Mouse (Mus musculus) liver, embryonic 13.5 days (tissue): ENCODE data around the gene Tfap2a. TPM values are rescaled to one million over a fixed set of nuclear protein-coding genes. Genes with fewer than 3 reads are reported as not detected.

Source experiments
- ATAC-seq: fragments of 200-750 bp; cut with Nextera tagmentation; 2 replicates; pipeline ENCODE4 v1.8.0; 2017; ENCODE audit warnings: low read depth, mild to moderate bottlenecking, moderate number of reproducible peaks, moderate library complexity
- DNase-seq: peaks from one replicate; pipeline ENCODE4 v3.0.0; 2022
- H3K27ac ChIP-seq: fragments of 300-500 bp; sonication (generic); 2 replicates; pipeline ENCODE4 v1.5.1; 2015; ENCODE audit warnings: moderate library complexity, mild to moderate bottlenecking, inconsistent platforms
- H3K27me3 ChIP-seq: fragments of 300-500 bp; sonication (generic); 2 replicates; pipeline ENCODE4 v1.6.1; 2015; ENCODE audit warnings: mild to moderate bottlenecking, inconsistent platforms
- H3K36me3 ChIP-seq: fragments of 300-500 bp; sonication (generic); 2 replicates; pipeline ENCODE4 v1.6.1; 2015; ENCODE audit warnings: mild to moderate bottlenecking, inconsistent platforms
- H3K4me1 ChIP-seq: fragments of 300-500 bp; sonication (generic); replicated peaks from 2 replicates; pipeline ENCODE4 v1.6.1; 2015; ENCODE audit warnings: inconsistent platforms
- H3K4me2 ChIP-seq: fragments of 300-500 bp; sonication (generic); 2 replicates; pipeline ENCODE4 v1.6.1; 2015; ENCODE audit warnings: inconsistent platforms, mild to moderate bottlenecking, moderate library complexity
- H3K4me3 ChIP-seq: fragments of 300-500 bp; sonication (generic); replicated peaks from 2 replicates; pipeline ENCODE4 v1.5.1; 2015; ENCODE audit warnings: mild to moderate bottlenecking, inconsistent platforms
- H3K9ac ChIP-seq: fragments of 300-500 bp; sonication (generic); 2 replicates; pipeline ENCODE4 v1.6.1; 2015; ENCODE audit warnings: mild to moderate bottlenecking, inconsistent platforms
- H3K9me3 ChIP-seq: fragments of 300-500 bp; sonication (generic); replicated peaks from 2 replicates; pipeline ENCODE4 v1.6.1; 2016; ENCODE audit warnings: inconsistent platforms
- WGBS: fragments of 180-500 bp; shearing (Covaris S2); methylation state at CpG from one replicate; pipeline ENCODE4 v1.1.7; 2015; ENCODE audit not compliant: insufficient replicate concordance; 5-methylcytosine and 5-hydroxymethylcytosine counted together
- polyA plus RNA-seq: library from polyadenylated mRNA; unstranded; fragments of >200 nt; fragmentation: Nextera tagmentation; extraction: Ambion mirVana; gene quantifications from 2 replicates; pipeline ENCODE4 v1.2.1, GENCODE M21; 2015

Gene Tfap2a
- polyA plus RNA-seq, 1 experiment from 2014 or later = not detected

DNA sequence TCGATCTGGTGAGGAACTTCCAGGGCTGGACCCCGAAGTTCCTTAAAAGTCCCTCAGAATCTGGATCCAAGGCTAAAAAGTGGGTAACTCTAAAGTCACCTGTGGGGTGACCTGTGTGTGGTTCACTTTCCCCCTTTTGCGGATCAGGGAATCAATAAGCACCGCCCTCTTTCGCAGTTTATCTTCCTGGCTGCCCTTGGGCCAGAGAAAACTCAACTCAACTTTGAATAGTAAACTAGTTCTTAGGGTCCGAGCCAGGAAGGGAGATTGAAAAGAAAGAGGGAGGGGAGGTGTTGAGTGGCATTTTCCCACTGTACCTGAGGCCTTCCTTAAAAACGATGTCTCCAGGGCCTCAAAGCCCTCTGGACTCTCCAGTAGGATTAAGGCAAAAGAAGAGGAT, 3.3 kb upstream of the Tfap2a start:
- no peak overlapping the region for H3K27ac ChIP-seq
- H3K4me2 ChIP-seq = no peak overlapping the region
- H3K9me3 ChIP-seq = no peaks in the 10 kb centered on the region
- no peak overlapping the region for H3K9ac ChIP-seq
- H3K4me1 ChIP-seq = no peaks in the 10 kb centered on the region
- no peaks in the 10 kb centered on the region for H3K36me3 ChIP-seq
- 2% methylated on average over 7 of the region's 7 CpGs for WGBS
- DNase-seq = no peak
- H3K27me3 ChIP-seq = peaks cover 100% of the 10 kb centered on the region
- no peak overlapping the region for H3K4me3 ChIP-seq
- ATAC-seq = no peak

DNA sequence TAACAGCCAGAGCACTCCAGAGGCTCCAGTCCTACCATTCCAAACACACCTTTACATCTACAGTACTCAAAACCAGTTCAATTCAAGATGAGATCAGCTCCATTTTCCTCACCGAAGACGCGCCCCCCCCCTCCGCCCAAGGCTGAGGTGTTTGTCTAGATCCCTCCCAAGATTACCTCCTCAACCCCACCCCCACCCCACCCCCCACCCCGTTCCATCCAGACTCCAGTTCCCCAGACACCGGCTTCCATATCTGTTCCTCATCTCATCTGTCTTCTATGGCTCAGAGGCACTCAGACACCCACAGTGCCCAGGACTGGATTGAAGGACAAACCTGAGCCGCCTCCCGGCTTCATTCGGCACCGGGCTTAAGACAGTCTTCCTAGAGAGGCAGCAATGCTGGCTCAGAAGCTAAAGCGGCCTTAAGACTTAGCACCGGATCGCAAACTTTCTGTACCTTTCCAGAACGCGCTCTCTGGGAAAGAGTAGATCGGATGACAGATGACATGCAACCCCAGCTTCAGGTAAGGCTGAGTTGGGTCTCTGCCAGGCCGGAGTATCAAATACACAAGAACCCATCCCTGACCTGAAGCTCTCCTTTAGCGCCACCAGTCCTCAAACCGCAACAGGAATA, 2.7 kb upstream of the Tfap2a start:
- Histone ChIP-seq H3K9me3 (no peaks in the 10 kb centered on the region), H3K27ac (no peak overlapping the region), H3K4me2 (no peak overlapping the region), H3K9ac (no peak overlapping the region), H3K4me1 (0 out of 2 replicates have a peak, but pooled peaks cover under 1% of the 10 kb centered on the region), H3K4me3 (no peak overlapping the region), H3K36me3 (no peaks in the 10 kb centered on the region), H3K27me3 (peaks cover 100% of the 10 kb centered on the region)
- no peak for ATAC-seq
- WGBS = 3% methylated on average over 19 of the region's 19 CpGs
- no peak for DNase-seq

DNA sequence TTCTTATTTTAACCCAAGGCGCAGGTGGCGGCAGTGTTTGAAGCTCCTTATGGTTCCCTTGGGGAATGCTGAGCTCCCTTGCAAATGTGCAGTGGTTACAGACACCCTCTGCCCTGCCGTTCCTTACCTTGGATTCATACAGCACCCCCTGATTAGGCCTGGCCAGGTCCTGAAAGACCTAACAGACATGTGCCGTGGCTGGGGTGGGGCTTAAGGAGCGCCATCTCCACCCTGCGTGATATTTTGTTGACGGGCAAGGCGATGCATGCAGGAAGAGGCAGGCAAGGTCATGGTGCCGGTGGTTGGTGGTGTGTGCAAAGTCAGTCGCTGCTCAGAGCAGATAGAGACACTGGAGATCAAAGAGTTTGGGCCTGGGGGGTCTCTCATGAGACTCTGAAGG, 1.7 kb upstream of the Tfap2a start:
- no peak overlapping the region for H3K4me3 ChIP-seq
- 6% methylated on average over 10 of the region's 10 CpGs for WGBS
- peaks cover 100% of the 10 kb centered on the region for H3K27me3 ChIP-seq
- H3K9me3 ChIP-seq = no peaks in the 10 kb centered on the region
- no peak overlapping the region for H3K9ac ChIP-seq
- no peak overlapping the region for H3K4me2 ChIP-seq
- DNase-seq = no peak
- ATAC-seq = no peak
- H3K36me3 ChIP-seq = no peaks in the 10 kb centered on the region
- no peak overlapping the region for H3K27ac ChIP-seq
- 0 out of 2 replicates have a peak, but pooled peaks cover 6% of the 10 kb centered on the region for H3K4me1 ChIP-seq

DNA sequence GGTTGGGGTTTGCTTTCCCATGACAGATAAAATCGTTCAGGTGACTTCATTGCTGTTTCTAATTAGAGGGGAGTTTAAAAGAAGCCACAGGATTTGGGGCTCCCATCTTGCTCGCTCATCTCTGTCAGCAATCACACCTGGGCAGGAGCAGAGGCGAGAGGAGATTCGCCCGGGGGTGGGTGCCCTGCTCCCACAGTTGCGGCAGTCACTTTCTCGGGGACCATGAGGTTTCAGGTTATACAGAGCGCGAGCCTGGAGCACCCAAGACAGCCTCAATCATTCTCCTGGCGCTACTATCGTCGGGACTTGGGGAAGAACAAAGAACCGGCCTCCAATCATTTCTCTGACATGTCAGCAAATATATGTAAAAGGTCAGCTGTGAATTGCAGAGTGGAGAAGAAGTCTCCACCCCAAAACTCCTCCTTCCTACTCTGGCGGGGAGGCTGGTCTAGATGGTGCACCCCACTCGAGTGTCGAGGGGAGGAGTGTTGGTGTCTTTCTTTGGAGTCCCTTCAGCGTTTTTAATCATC, 1.0 kb upstream of the Tfap2a start:
- Histone ChIP-seq H3K4me3 (no peak overlapping the region), H3K27me3 (peaks cover 100% of the 10 kb centered on the region), H3K9me3 (no peaks in the 10 kb centered on the region), H3K4me1 (0 out of 2 replicates have a peak, but pooled peaks cover 6% of the 10 kb centered on the region), H3K4me2 (no peak overlapping the region), H3K27ac (no peak overlapping the region), H3K36me3 (no peaks in the 10 kb centered on the region), H3K9ac (no peak overlapping the region)
- ATAC-seq = no peak
- no peak for DNase-seq
- 3% methylated on average over 17 of the region's 17 CpGs for WGBS

DNA sequence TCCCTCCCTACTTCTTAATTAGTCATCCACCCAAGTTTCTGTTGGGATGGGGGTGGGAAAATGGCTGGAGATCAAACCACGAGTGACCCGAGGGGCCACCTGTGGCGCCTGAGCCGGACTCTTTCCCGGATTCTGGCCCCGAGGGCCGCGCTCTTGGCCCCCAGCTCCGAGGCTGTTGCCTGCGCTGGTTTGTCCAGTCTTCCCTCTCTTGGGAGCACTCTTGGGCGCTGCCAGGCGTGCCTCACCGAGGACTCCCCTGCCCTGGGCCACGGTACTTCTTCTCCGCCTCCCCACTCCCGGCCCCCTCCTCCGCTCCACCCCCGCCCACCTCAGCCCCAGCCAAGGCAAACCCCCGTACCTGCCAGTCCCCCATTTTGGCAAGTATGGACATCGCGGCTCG, 415 bp downstream of the Tfap2a start:
- Histone ChIP-seq H3K27ac (no peak overlapping the region), H3K36me3 (no peaks in the 10 kb centered on the region), H3K9ac (no peak overlapping the region), H3K4me2 (no peak overlapping the region), H3K9me3 (no peaks in the 10 kb centered on the region), H3K4me3 (no peak overlapping the region), H3K27me3 (peaks cover 100% of the 10 kb centered on the region), H3K4me1 (0 out of 2 replicates have a peak, but pooled peaks cover 8% of the 10 kb centered on the region)
- ATAC-seq = no peak
- WGBS = 4% methylated on average over 17 of the region's 22 CpGs
- DNase-seq = no peak

DNA sequence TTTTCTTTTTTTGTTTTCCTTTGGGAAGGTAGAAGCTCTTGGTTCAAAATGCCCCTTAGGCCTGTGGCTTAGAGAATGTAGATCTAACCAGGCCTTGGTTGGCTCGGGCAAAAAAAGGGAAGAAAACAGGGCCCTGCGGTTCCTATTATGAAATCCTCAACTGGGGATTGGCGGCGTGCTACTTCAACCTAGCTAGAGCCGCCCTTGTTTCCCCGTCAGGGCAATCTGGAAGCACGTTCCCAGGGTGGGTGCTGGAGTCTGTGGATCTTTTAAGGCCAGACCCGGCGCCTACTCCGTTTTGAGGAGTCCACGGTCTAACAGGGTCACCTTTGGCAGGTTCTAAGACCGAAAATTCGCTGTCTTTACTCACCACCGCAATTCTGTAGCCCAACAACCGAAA, 1.1 kb downstream of the Tfap2a start:
- Histone ChIP-seq H3K9ac (no peak overlapping the region), H3K27ac (no peak overlapping the region), H3K27me3 (peaks cover 100% of the 10 kb centered on the region), H3K36me3 (no peaks in the 10 kb centered on the region), H3K4me1 (0 out of 2 replicates have a peak, but pooled peaks cover 8% of the 10 kb centered on the region), H3K4me3 (no peak overlapping the region), H3K9me3 (no peaks in the 10 kb centered on the region), H3K4me2 (no peak overlapping the region)
- DNase-seq (no peak), ATAC-seq (no peak)
- WGBS = 4% methylated on average over 15 of the region's 15 CpGs

DNA sequence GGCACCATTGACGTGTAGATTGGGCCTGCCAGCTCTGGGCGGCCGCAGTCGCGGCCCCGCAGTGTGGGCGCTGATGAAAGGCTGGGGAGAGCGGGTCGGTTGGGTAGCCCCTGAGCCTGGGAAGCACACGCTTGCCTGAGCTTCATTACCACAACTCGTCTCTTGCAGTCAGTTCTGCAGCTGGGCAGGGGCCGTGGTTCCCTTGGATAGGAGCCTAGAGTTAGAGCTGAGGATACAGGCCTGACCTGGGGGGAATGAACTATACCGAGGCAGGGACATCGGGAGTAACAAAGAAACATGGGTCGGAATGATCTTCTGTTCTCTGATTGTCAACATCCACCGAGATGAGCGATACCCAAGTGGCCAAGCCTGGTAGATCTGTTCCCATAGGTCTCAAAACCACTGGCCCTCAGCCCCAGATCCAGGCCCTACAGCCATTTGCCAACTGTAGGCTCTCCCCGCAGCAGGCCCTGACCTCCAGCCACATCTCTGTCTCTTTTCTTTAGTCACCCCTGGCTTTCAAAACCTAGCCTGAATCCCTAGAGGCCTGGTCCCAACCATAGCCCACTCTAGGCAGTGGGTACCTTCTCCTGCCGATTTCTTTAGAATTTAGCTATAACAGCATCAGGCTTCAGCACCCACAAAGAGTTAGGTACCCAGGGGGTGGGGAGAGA, 1.9 kb downstream of the Tfap2a start:
- ATAC-seq (no peak), DNase-seq (no peak)
- Histone ChIP-seq H3K9ac (no peak overlapping the region), H3K4me3 (peak overlapping the region; percentile 7; the same call in 1 of the 2 replicates), H3K36me3 (no peaks in the 10 kb centered on the region), H3K4me1 (peaks cover 11% of the 10 kb centered on the region), H3K27ac (no peak overlapping the region), H3K9me3 (no peaks in the 10 kb centered on the region), H3K4me2 (peak overlapping the region; percentile 31), H3K27me3 (peaks cover 100% of the 10 kb centered on the region)
- WGBS = 22% methylated on average over 19 of the region's 19 CpGs

DNA sequence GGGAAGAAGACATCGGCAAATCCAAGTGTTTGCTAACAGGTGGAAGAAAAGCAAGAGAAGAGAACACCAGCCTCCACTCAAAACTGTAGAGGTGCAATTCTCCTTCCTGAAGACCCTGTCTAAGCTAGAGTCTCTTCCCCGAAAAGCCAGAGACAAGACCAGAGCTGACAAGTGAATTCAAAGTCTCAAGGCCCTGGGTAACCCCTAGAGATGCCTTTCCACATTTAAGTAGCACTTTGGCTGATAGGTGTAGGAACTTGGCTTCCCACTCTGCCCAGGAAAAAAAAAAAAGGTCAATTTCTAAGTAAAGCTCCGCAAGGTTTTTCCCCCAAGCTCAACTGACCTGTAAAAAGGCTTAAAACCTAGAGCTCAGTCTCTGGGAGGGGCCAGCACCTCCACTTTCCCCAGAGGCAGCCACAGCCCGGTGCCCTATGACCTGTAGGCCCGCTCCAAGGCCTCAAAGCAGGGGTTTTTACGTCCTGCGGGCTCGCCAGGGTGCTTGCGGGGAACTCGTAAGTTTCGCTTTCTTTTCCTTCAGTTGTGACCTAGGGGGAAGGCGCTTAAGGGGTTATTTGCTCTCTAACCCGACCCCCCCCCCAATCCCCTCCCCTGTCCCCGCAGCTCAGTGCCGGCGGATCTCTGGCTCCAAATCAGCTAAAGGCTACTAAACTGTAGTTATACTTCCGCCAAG, 2.6 kb downstream of the Tfap2a start:
- H3K27me3 ChIP-seq = peaks cover 100% of the 10 kb centered on the region
- H3K4me2 ChIP-seq = peak overlapping the region; percentile 31
- ATAC-seq = no peak
- no peak overlapping the region for H3K9ac ChIP-seq
- H3K4me1 ChIP-seq = peaks cover 18% of the 10 kb centered on the region
- peak overlapping the region; percentile 7; the same call in 1 of the 2 replicates for H3K4me3 ChIP-seq
- H3K36me3 ChIP-seq = no peaks in the 10 kb centered on the region
- no peak for DNase-seq
- 5% methylated on average over 17 of the region's 17 CpGs for WGBS
- no peaks in the 10 kb centered on the region for H3K9me3 ChIP-seq
- no peak overlapping the region for H3K27ac ChIP-seq

DNA sequence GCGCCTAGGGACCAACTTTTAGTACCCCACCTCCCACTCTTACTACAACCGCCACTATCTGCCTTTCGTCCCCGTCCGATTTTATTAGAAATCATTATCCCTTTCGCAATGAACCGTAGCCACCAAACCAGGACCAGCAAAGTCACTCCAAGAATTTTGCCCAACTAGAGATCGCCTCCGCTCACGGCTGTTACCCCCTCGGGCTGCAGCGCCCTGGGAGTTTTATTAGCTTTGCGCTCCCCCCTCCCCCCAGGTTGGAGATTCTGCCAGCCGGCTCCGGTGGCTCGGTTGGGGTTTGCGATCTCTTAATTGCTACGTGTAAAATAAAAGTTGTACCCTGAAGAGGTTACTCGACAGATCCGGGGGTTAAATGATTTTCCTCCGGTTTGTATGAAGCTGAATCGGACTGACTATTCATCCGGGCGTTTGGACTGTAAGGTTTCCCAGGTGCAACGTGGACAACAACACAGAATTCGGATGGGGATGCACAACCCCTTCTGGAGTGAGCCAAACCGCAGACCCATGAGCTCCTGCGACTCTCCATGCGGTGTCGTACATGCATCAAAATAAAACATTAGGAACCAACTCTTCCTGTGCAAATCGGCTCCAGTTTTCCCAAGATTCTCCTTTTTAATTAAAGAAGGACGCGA, 3.7 kb downstream of the Tfap2a start:
- H3K36me3 ChIP-seq = no peaks in the 10 kb centered on the region
- H3K4me3 ChIP-seq = 0 out of 2 replicates have a peak overlapping the region, but pooled peaks have one; percentile 12
- no peak overlapping the region for H3K27ac ChIP-seq
- H3K27me3 ChIP-seq = peaks cover 100% of the 10 kb centered on the region
- DNase-seq = no peak
- H3K9me3 ChIP-seq = no peaks in the 10 kb centered on the region
- 0 out of 2 replicates have a peak overlapping the region, but pooled peaks have one; percentile 4 for H3K4me2 ChIP-seq
- H3K4me1 ChIP-seq = peaks cover 19% of the 10 kb centered on the region
- WGBS = 1% methylated on average over 33 of the region's 33 CpGs
- no peak overlapping the region for H3K9ac ChIP-seq
- ATAC-seq = no peak

DNA sequence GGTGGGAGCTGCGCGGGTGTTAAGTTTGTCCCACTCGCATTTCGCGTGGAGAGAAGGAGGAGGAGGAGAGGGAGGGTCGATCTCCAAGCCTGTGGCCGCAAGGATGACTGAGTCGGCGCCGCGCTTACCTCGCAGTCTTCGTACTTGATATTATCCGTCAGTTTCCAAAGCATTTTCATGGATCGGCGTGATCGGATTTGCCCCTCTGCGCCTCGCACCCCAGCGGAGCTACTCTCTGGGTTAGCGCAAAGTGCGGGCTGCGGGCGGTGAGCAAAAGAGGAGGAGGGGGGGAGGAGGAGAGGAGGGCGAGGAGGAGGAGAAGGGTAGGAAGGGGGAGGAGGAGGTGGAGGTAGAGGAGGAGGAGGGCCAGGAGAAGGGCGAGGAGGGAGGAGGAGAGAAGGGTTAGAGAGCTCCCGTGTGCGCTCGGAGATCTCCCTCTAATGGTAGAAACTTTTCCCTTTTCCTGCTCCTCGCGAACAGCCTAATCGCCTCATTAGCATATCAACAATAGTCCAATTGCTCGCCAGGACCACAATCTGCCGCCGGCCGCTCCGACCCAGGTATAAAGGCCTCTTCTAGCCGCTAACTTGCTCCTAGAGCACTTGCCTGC, 4.5 kb downstream of the Tfap2a start:
- Histone ChIP-seq H3K4me1 (peaks cover 19% of the 10 kb centered on the region), H3K27me3 (peaks cover 100% of the 10 kb centered on the region), H3K27ac (no peak overlapping the region), H3K4me2 (peak overlapping the region; percentile 34; the same call in 1 of the 2 replicates), H3K36me3 (no peaks in the 10 kb centered on the region), H3K9me3 (no peaks in the 10 kb centered on the region), H3K4me3 (peak overlapping the region; percentile 12; the same call in 1 of the 2 replicates), H3K9ac (no peak overlapping the region)
- DNase-seq (no peak), ATAC-seq (no peak)
- WGBS = under 1% methylated on average over 32 of the region's 38 CpGs
